Mouse (Mus musculus) liver, postnatal 0 days (tissue): Measurements from ENCODE around the gene Stra6.

ENCODE experiments used
- CTCF ChIP-seq: sonication (generic); IDR thresholded peaks from 2 replicates; pipeline ENCODE4 v1.5.1; 2016; ENCODE audit warnings: antibody characterized with exemption, low read depth
- EP300 ChIP-seq: IDR thresholded peaks from 2 replicates; pipeline ENCODE4 v1.6.1; 2016; ENCODE audit warnings: antibody characterized with exemption, low read depth, mild to moderate bottlenecking

- no peak for TF ChIP-seq CTCF
- TF ChIP-seq EP300 = no peak
Measured at GRCm38 (mm10) chr9:58134906-58135305, 71.3 kb downstream of the Stra6 start.
